Mouse (Mus musculus) ES-E14 (cell line): ENCODE measurements around the gene Satb2.
A peak's percentile ranks its signal among the peaks of the same experiment; 100 is the strongest.

Source experiments
- CHD2 ChIP-seq: IDR thresholded peaks from 2 replicates; pipeline ENCODE4 v1.6.1; 2014; ENCODE audit warnings: mild to moderate bottlenecking, low read depth, low read length, inconsistent platforms
- HCFC1 ChIP-seq: IDR thresholded peaks from 2 replicates; pipeline ENCODE4 v1.6.1; 2012; ENCODE audit warnings: low read length, inconsistent platforms, borderline replicate concordance; ENCODE audit not compliant: insufficient read depth
- MAFK ChIP-seq: IDR thresholded peaks from 2 replicates; pipeline ENCODE4 v1.6.1; 2014; ENCODE audit warnings: mild to moderate bottlenecking, low read depth, low read length, inconsistent platforms; ENCODE audit not compliant: insufficient read depth
- ZC3H11A ChIP-seq: IDR thresholded peaks from 2 replicates; pipeline ENCODE4 v1.6.1; 2012; ENCODE audit warnings: low read depth, mild to moderate bottlenecking, inconsistent platforms, low read length, borderline replicate concordance
- ZNF384 ChIP-seq: IDR thresholded peaks from 2 replicates; pipeline ENCODE4 v1.6.1; 2012; ENCODE audit warnings: low read depth, low read length, inconsistent platforms

GRCm38 (mm10) chr1:56838901-56839300, 139.5 kb downstream of the Satb2 start:
- no peak for TF ChIP-seq ZC3H11A
- TF ChIP-seq CHD2 = no peak
- no peak for TF ChIP-seq HCFC1
- TF ChIP-seq ZNF384 = no peak
- peak; percentile 74 for TF ChIP-seq MAFK
